Mouse (Mus musculus): Measurements from ENCODE around the gene Per3. TPM values are rescaled to one million over a fixed set of nuclear protein-coding genes. Genes with fewer than 3 reads are reported as not detected.

Per3 gene
- polyA plus RNA-seq, 1 experiment from 2014 or later: 4.6 TPM

Other genes starting within 250 kb of the Per3 start
- gene Errfi1, start 190.7 kb downstream of the Per3 start, polyA plus RNA-seq (2015; fragmentation: Nextera tagmentation; extraction: Ambion mirVana): 29.0 and 31.7 TPM in 2 replicates
- 372 and 389 TPM in 2 replicates for gene Park7, start 130.2 kb downstream of the Per3 start, polyA plus RNA-seq (2015; fragmentation: Nextera tagmentation; extraction: Ambion mirVana)
- 0.34 and 0.41 TPM in 2 replicates for gene Tnfrsf9, start 130.1 kb downstream of the Per3 start, polyA plus RNA-seq (2015; fragmentation: Nextera tagmentation; extraction: Ambion mirVana)
- gene Uts2, start 47.6 kb downstream of the Per3 start, polyA plus RNA-seq (2015; fragmentation: Nextera tagmentation; extraction: Ambion mirVana): 0.41 TPM in 1 of 2 replicates, not detected in the other
- 51.9 and 55.3 TPM in 2 replicates for gene Vamp3, start 13.3 kb upstream of the Per3 start, polyA plus RNA-seq (2015; fragmentation: Nextera tagmentation; extraction: Ambion mirVana)
- not detected in 2 replicates for gene Gm13090, start 44.9 kb upstream of the Per3 start, polyA plus RNA-seq (2015; fragmentation: Nextera tagmentation; extraction: Ambion mirVana)

All from hindbrain, embryonic 15.5 days (tissue).